Mouse (Mus musculus) liver, postnatal 0 days (tissue): Measurements from ENCODE around the gene Clk2. TPM values are rescaled to one million over a fixed set of nuclear protein-coding genes. Genes with fewer than 3 reads are reported as not detected.
A peak's percentile ranks its signal among the peaks of the same experiment; 100 is the strongest.

Source experiments
- ATAC-seq: fragments of 200-750 bp; cut with Nextera tagmentation; 2 replicates; pipeline ENCODE4 v1.8.0; 2017; ENCODE audit warnings: mild to moderate bottlenecking, moderate library complexity
- DNase-seq: peaks from one replicate; pipeline ENCODE4 v3.0.0-alpha.2; 2016
- H3K27ac ChIP-seq: fragments of 300-500 bp; sonication (generic); 2 replicates; pipeline ENCODE4 v1.5.1; 2014; ENCODE audit warnings: antibody characterized with exemption, moderate library complexity, mild to moderate bottlenecking, low read depth
- H3K27me3 ChIP-seq: fragments of 300-500 bp; sonication (generic); 2 replicates; pipeline ENCODE4 v1.6.1; 2014; ENCODE audit warnings: low read length, control low read depth, mixed read lengths; ENCODE audit not compliant: insufficient read depth
- H3K36me3 ChIP-seq: fragments of 300-500 bp; sonication (generic); replicated peaks from 2 replicates; pipeline ENCODE4 v1.6.1; 2014; ENCODE audit warnings: mild to moderate bottlenecking, control low read depth, low read length, moderate library complexity, mixed read lengths; ENCODE audit not compliant: insufficient read depth
- H3K4me1 ChIP-seq: fragments of 300-500 bp; sonication (generic); 2 replicates; pipeline ENCODE4 v1.6.1; 2014; ENCODE audit warnings: antibody characterized with exemption, mild to moderate bottlenecking, control low read depth; ENCODE audit not compliant: insufficient read depth
- H3K4me2 ChIP-seq: fragments of 300-500 bp; sonication (generic); 2 replicates; pipeline ENCODE4 v1.6.1; 2014; ENCODE audit warnings: low read depth, mild to moderate bottlenecking, low read length, moderate library complexity, mixed read lengths
- H3K4me3 ChIP-seq: fragments of 300-500 bp; sonication (generic); 2 replicates; pipeline ENCODE4 v1.5.1; 2014; ENCODE audit warnings: low read depth, low read length
- H3K9ac ChIP-seq: fragments of 300-500 bp; sonication (generic); replicated peaks from 2 replicates; pipeline ENCODE4 v1.6.1; 2014; ENCODE audit warnings: mild to moderate bottlenecking, moderate library complexity
- H3K9me3 ChIP-seq: fragments of 300-500 bp; sonication (generic); 2 replicates; pipeline ENCODE4 v1.6.1; 2016; ENCODE audit warnings: mild to moderate bottlenecking, control low read depth, low read length, mixed read lengths
- CTCF ChIP-seq: sonication (generic); IDR thresholded peaks from 2 replicates; pipeline ENCODE4 v1.5.1; 2016; ENCODE audit warnings: antibody characterized with exemption, low read depth
- EP300 ChIP-seq: IDR thresholded peaks from 2 replicates; pipeline ENCODE4 v1.6.1; 2016; ENCODE audit warnings: antibody characterized with exemption, low read depth, mild to moderate bottlenecking
- WGBS: fragments of 180-500 bp; shearing (Covaris S2); extraction: QIAGEN DNeasy Blood & Tissue Kit; methylation state at CpG from one replicate; pipeline ENCODE4 v1.1.7; 2014; ENCODE audit not compliant: insufficient replicate concordance; 5-methylcytosine and 5-hydroxymethylcytosine counted together
- polyA plus RNA-seq: library from polyadenylated mRNA; unstranded; fragments of >200 nt; fragmentation: Nextera tagmentation; extraction: Ambion mirVana; gene quantifications from 2 replicates; pipeline ENCODE4 v1.2.1, GENCODE M21; 2015

The Clk2 gene
- polyA plus RNA-seq = 5.0 and 5.7 TPM in 2 replicates

GRCm38 (mm10) chr3:89164506-89165267 lies at the start of gene Clk2:
Gene Clk2 (plus strand): TSS chr3:89164795.
- H3K9me3 ChIP-seq = no peaks in the 10 kb centered on the region
- H3K27ac ChIP-seq = peak within 1 kb of the TSS; percentile 96
- WGBS = under 1% methylated on average over 57 of the region's 79 CpGs
- peaks cover under 1% of the 10 kb centered on the region for H3K27me3 ChIP-seq
- peak within 1 kb of the TSS; percentile 94 for H3K4me3 ChIP-seq
- peak within 1 kb of the TSS; percentile 78 for H3K4me2 ChIP-seq
- DNase-seq = peak; percentile 97
- peak within 1 kb of the TSS; percentile 93 for H3K9ac ChIP-seq
- peaks cover 23% of the 10 kb centered on the region for H3K4me1 ChIP-seq
- TF ChIP-seq EP300 (no peak), CTCF (no peak)
- peaks cover 31% of the 10 kb centered on the region for H3K36me3 ChIP-seq
- peak; percentile 98 for ATAC-seq

GRCm38 (mm10) chr3:89115522-89115921 lies 49.1 kb upstream of the Clk2 start:
- DNase-seq = no peak
- no peaks in the 10 kb centered on the region for H3K27me3 ChIP-seq
- no peak overlapping the region for H3K9ac ChIP-seq
- no peaks in the 10 kb centered on the region for H3K36me3 ChIP-seq
- ATAC-seq = peak; percentile 54; the same call in 1 of the 2 replicates
- no peak overlapping the region for H3K4me2 ChIP-seq
- H3K4me3 ChIP-seq = no peak overlapping the region
- H3K4me1 ChIP-seq = 0 out of 2 replicates have a peak, but pooled peaks cover 5% of the 10 kb centered on the region
- H3K9me3 ChIP-seq = no peaks in the 10 kb centered on the region
- H3K27ac ChIP-seq = no peak overlapping the region
- WGBS = 18% methylated on average over 2 of the region's 2 CpGs
- TF ChIP-seq EP300 (no peak), CTCF (peak; percentile 73)

GRCm38 (mm10) chr3:89123313-89123712 lies 41.3 kb upstream of the Clk2 start:
- ATAC-seq (peak; percentile 48; the same call in 1 of the 2 replicates), DNase-seq (no peak)
- Histone ChIP-seq H3K9me3 (no peaks in the 10 kb centered on the region), H3K4me3 (no peak overlapping the region), H3K27me3 (no peaks in the 10 kb centered on the region), H3K4me1 (peaks cover 11% of the 10 kb centered on the region), H3K36me3 (no peaks in the 10 kb centered on the region), H3K9ac (no peak overlapping the region), H3K4me2 (no peak overlapping the region), H3K27ac (no peak overlapping the region)
- WGBS = 56% methylated on average over 2 of the region's 2 CpGs
- TF ChIP-seq EP300 (no peak), CTCF (no peak)

- DNase-seq = no peak
- no peaks in the 10 kb centered on the region for H3K27me3 ChIP-seq
These were observed 40.4 kb upstream of the Clk2 start for GRCm38 (mm10) chr3:89124241-89124640.

GRCm38 (mm10) chr3:89125981-89126380 lies 38.6 kb upstream of the Clk2 start:
- DNase-seq (no peak), ATAC-seq (no peak)
- no peak for TF ChIP-seq CTCF
- TF ChIP-seq EP300 = no peak
- no peaks in the 10 kb centered on the region for H3K27me3 ChIP-seq
- no peaks in the 10 kb centered on the region for H3K9me3 ChIP-seq
- no peak overlapping the region for H3K9ac ChIP-seq
- H3K27ac ChIP-seq = no peak overlapping the region
- no peaks in the 10 kb centered on the region for H3K36me3 ChIP-seq
- H3K4me2 ChIP-seq = no peak overlapping the region
- no peak overlapping the region for H3K4me3 ChIP-seq
- WGBS = 94% methylated on average over 3 of the region's 3 CpGs
- H3K4me1 ChIP-seq = peaks cover 14% of the 10 kb centered on the region

More at GRCm38 (mm10) chr3:89124241-89124640, 40.4 kb upstream of the Clk2 start:
- Histone ChIP-seq H3K9me3 (no peaks in the 10 kb centered on the region), H3K27ac (no peak overlapping the region), H3K4me3 (no peak overlapping the region), H3K4me1 (peaks cover 14% of the 10 kb centered on the region), H3K36me3 (no peaks in the 10 kb centered on the region), H3K9ac (no peak overlapping the region), H3K4me2 (no peak overlapping the region)
- ATAC-seq = no peak
- TF ChIP-seq EP300 (no peak), CTCF (no peak)
- WGBS = 45% methylated on average over 3 of the region's 3 CpGs

- Histone ChIP-seq H3K27ac (no peak overlapping the region), H3K4me1 (peaks cover 30% of the 10 kb centered on the region), H3K9ac (no peak overlapping the region), H3K4me2 (no peak overlapping the region), H3K27me3 (no peaks in the 10 kb centered on the region), H3K9me3 (no peaks in the 10 kb centered on the region), H3K36me3 (no peaks in the 10 kb centered on the region), H3K4me3 (no peak overlapping the region)
- DNase-seq (no peak), ATAC-seq (no peak)
- TF ChIP-seq CTCF = no peak
- no peak for TF ChIP-seq EP300
- WGBS = 89% methylated on average over 3 of the region's 3 CpGs
These were observed 34.7 kb upstream of the Clk2 start for GRCm38 (mm10) chr3:89129908-89130307.
